Mouse (Mus musculus): ENCODE measurements around the gene Hes1.
A peak's percentile ranks its signal among the peaks of the same experiment; 100 is the strongest.

The Hes1 gene

GRCm38 (mm10) chr16:30052271-30052670 is 11.9 kb upstream of the Hes1 start:
- DNase-seq = no peak

- no peak for DNase-seq
Observed at GRCm38 (mm10) chr16:30052839-30053511, 11.2 kb upstream of the Hes1 start.

- DNase-seq = no peak
Observed at GRCm38 (mm10) chr16:30054541-30054940, 9.6 kb upstream of the Hes1 start.

GRCm38 (mm10) chr16:30055361-30055889 is 8.8 kb upstream of the Hes1 start:
- no peak for DNase-seq

GRCm38 (mm10) chr16:30055927-30056326 is 8.3 kb upstream of the Hes1 start:
- no peak for DNase-seq

- peak; percentile 50 to 84 for DNase-seq
Observed at GRCm38 (mm10) chr16:30056906-30057305, 7.3 kb upstream of the Hes1 start.

GRCm38 (mm10) chr16:30058974-30059717 is 5.0 kb upstream of the Hes1 start:
- DNase-seq = peak; percentile 79 to 89

GRCm38 (mm10) chr16:30060412-30060811 is 3.8 kb upstream of the Hes1 start:
- peak; percentile 74 to 91 for DNase-seq

GRCm38 (mm10) chr16:30062242-30063030 is 1.7 kb upstream of the Hes1 start:
- no peak for DNase-seq

GRCm38 (mm10) chr16:30063121-30063881 is 883 bp upstream of the Hes1 start:
- peak; percentile 91 to 94 for DNase-seq

GRCm38 (mm10) chr16:30064613-30065012 is 429 bp downstream of the Hes1 start:
- DNase-seq = peak in 1 of 2 experiments; percentile 28

GRCm38 (mm10) chr16:30065077-30065476 is 893 bp downstream of the Hes1 start:
- DNase-seq = peak; percentile 96 to 99

GRCm38 (mm10) chr16:30065537-30066183 is 1.5 kb downstream of the Hes1 start:
- DNase-seq = peak in 1 of 2 experiments; percentile 33

GRCm38 (mm10) chr16:30066184-30066851 is 2.1 kb downstream of the Hes1 start:
- peak; percentile 75 to 82 for DNase-seq

GRCm38 (mm10) chr16:30066852-30067301 is 2.7 kb downstream of the Hes1 start:
- peak; percentile 84 to 93 for DNase-seq

- DNase-seq = peak; percentile 42 to 45
Observed at GRCm38 (mm10) chr16:30068041-30069020, 4.1 kb downstream of the Hes1 start.

- DNase-seq = peak; percentile 32 to 64
Observed at GRCm38 (mm10) chr16:30069580-30069949, 5.4 kb downstream of the Hes1 start.

- DNase-seq = peak; percentile 93 to 97
Observed at GRCm38 (mm10) chr16:30069950-30070770, 6.0 kb downstream of the Hes1 start.

GRCm38 (mm10) chr16:30070771-30071191 is 6.6 kb downstream of the Hes1 start:
- DNase-seq = peak in 1 of 2 experiments; percentile 58

Data from kidney, postnatal 25 days (tissue).